Mouse (Mus musculus) embryonic fibroblast, embryonic 13.5 days (primary cell): ENCODE results near the gene Ripk1.

Experiments used
- CTCF ChIP-seq: IDR thresholded peaks from 2 replicates; pipeline ENCODE4 v1.5.1; 2011; ENCODE audit warnings: mild to moderate bottlenecking, control low read depth, low read length, moderate library complexity, borderline replicate concordance; ENCODE audit not compliant: insufficient read depth
- POLR2A ChIP-seq: IDR thresholded peaks from 2 replicates; pipeline ENCODE4 v1.6.1; 2011; ENCODE audit warnings: low read depth, mild to moderate bottlenecking, control low read depth, low read length, moderate library complexity

GRCm38 (mm10) chr13:34040091-34040490, 37.9 kb downstream of the Ripk1 start:
- no peak for TF ChIP-seq CTCF
- TF ChIP-seq POLR2A = no peak
